Mouse (Mus musculus) myocyte (in vitro differentiated cells): ENCODE measurements around the gene 5430427O19Rik. TPM values are rescaled to one million over a fixed set of nuclear protein-coding genes. Genes with fewer than 3 reads are reported as not detected.
A peak's percentile ranks its signal among the peaks of the same experiment; 100 is the strongest.

ENCODE experiments used
- H3K27me3 ChIP-seq: one replicate; pipeline ENCODE4 v1.6.1; 2011; ENCODE audit not compliant: control insufficient read depth, insufficient read depth, insufficient read length
- H3K36me3 ChIP-seq: one replicate; pipeline ENCODE4 v1.6.1; 2011; ENCODE audit not compliant: control insufficient read depth, insufficient read depth
- H3K4me2 ChIP-seq: one replicate; pipeline ENCODE4 v1.6.1; 2011; ENCODE audit warnings: low read depth, control low read depth
- H3K4me3 ChIP-seq: one replicate; pipeline ENCODE4 v1.5.1; 2011; ENCODE audit warnings: mild to moderate bottlenecking, control low read depth, moderate library complexity
- H3K79me2 ChIP-seq: one replicate; pipeline ENCODE4 v1.6.1; 2011; ENCODE audit not compliant: control insufficient read depth, insufficient read depth
- H3ac ChIP-seq: one replicate; pipeline ENCODE4 v1.6.1; 2011; ENCODE audit not compliant: control insufficient read depth, insufficient read length
- CEBPB ChIP-seq: IDR thresholded peaks from 2 replicates; pipeline ENCODE4 v1.6.1; 2011; ENCODE audit warnings: mild to moderate bottlenecking, moderate library complexity; ENCODE audit not compliant: poor library complexity, insufficient read depth, severe bottlenecking
- E2F4 ChIP-seq: IDR thresholded peaks from one replicate; pipeline ENCODE4 v1.6.1; 2011; ENCODE audit warnings: mild to moderate bottlenecking, control low read depth, moderate library complexity; ENCODE audit not compliant: insufficient read depth
- MAX ChIP-seq: IDR thresholded peaks from one replicate; pipeline ENCODE4 v1.6.1; 2011; ENCODE audit warnings: low read depth, mild to moderate bottlenecking, control low read depth
- MYOD1 ChIP-seq, 3 experiments: IDR thresholded peaks; one replicate each; pipeline ENCODE4 v1.6.1; 2011; ENCODE audit warnings: control low read depth in 2 of 3, low read depth in 2 of 3, mild to moderate bottlenecking in 2 of 3, moderate library complexity in 1 of 3; ENCODE audit not compliant: insufficient read length in 2 of 3, control insufficient read depth in 1 of 3
- MYOG ChIP-seq, 3 experiments: IDR thresholded peaks; one replicate each; pipeline ENCODE4 v1.6.1; 2011; ENCODE audit warnings: control low read depth in 2 of 3, low read depth in 2 of 3, mild to moderate bottlenecking in 2 of 3; ENCODE audit not compliant: insufficient read length in 2 of 3, control insufficient read depth in 1 of 3, insufficient read depth in 1 of 3
- POLR2A ChIP-seq: IDR thresholded peaks from one replicate; pipeline ENCODE4 v1.6.1; 2011; ENCODE audit warnings: low read depth, mild to moderate bottlenecking, control low read depth, moderate library complexity; ENCODE audit not compliant: insufficient read length
- POLR2AphosphoS2 ChIP-seq: IDR thresholded peaks from one replicate; pipeline ENCODE4 v1.6.1; 2011; ENCODE audit warnings: low read depth, control low read depth; ENCODE audit not compliant: insufficient read length
- REST ChIP-seq: IDR thresholded peaks from one replicate; pipeline ENCODE4 v1.6.1; 2011; ENCODE audit warnings: mild to moderate bottlenecking, control low read depth, moderate library complexity; ENCODE audit not compliant: insufficient read depth, insufficient read length
- SRF ChIP-seq: IDR thresholded peaks from one replicate; pipeline ENCODE4 v1.6.1; 2011; ENCODE audit warnings: low read depth; ENCODE audit not compliant: control insufficient read depth, insufficient read length
- TCF12 ChIP-seq: IDR thresholded peaks from one replicate; pipeline ENCODE4 v1.6.1; 2011; ENCODE audit warnings: mild to moderate bottlenecking, control low read depth; ENCODE audit not compliant: poor library complexity, insufficient read depth, severe bottlenecking
- TCF3 ChIP-seq: IDR thresholded peaks from one replicate; pipeline ENCODE4 v1.6.1; 2011; ENCODE audit warnings: low read depth, control low read depth; ENCODE audit not compliant: insufficient read length
- USF1 ChIP-seq: IDR thresholded peaks from one replicate; pipeline ENCODE4 v1.6.1; 2011; ENCODE audit warnings: low read depth, mild to moderate bottlenecking, control low read depth, moderate library complexity
- polyA plus RNA-seq: library from polyadenylated mRNA; unstranded; fragments of >200 nt; fragmentation: generic; extraction: Trizol; gene quantifications from one replicate; pipeline ENCODE4 v1.2.1, GENCODE M21; 2012; ENCODE audit warnings: missing spikeins

5430427O19Rik gene
- polyA plus RNA-seq, 1 experiment, result 0.01 TPM

DNA sequence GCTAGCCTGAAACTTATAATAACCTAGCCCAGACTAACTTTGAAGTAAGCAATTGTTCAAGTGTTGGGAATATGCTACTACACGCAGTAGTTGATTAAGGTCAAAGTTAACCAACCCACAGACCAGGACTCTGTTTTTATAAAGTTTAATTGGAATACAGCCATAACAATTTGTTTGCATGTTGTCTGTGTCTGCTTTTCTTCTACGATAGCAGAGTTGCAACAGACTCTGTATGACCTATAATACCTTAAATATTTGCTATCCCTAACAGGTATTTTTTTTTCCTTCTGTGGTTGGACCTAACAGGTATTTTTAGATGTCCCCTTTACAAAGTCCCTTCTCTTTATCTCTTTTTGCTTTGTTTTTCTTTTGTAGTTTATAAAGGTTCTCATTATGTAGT, 7.6 kb downstream of the 5430427O19Rik start:
- no peak overlapping the region for H3ac ChIP-seq
- no peak overlapping the region for H3K4me2 ChIP-seq
- no peaks in the 10 kb centered on the region for H3K79me2 ChIP-seq
- TF ChIP-seq MYOD1 (IDR thresholded peaks at IDR 0.05; ENCODE audit: control insufficient read depth in 1 of 3, insufficient read length in 2 of 3, low read depth in 2 of 3) (no peak), REST (no peak), CEBPB (no peak), POLR2A (no peak), USF1 (no peak), TCF12 (no peak), MAX (no peak), E2F4 (no peak), TCF3 (no peak), MYOG (IDR thresholded peaks at IDR 0.05; ENCODE audit: control insufficient read depth in 1 of 3, insufficient read depth in 1 of 3, insufficient read length in 2 of 3, low read depth in 2 of 3) (no peak), SRF (no peak)
- no peaks in the 10 kb centered on the region for H3K27me3 ChIP-seq
- H3K36me3 ChIP-seq, result no peaks in the 10 kb centered on the region
- no peak overlapping the region for H3K4me3 ChIP-seq

DNA sequence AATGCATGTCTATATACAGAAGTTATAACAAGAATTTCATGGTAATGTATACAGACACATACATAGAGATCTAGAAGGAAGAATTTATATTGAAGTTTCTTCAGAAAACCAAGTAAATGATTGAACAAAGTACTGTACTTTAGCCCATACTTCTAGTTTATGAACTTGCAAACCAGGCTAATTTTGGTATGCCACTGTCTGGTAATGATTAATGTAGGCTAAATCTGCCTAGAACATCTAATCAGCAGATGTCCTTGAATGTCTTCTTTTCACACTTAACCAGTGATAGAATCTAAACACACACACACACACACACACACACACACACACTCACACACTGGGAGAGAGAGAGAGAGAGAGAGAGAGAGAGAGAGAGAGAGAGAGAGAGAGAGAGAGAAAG, 8.1 kb downstream of the 5430427O19Rik start:
- no peak overlapping the region for H3K4me3 ChIP-seq
- TF ChIP-seq E2F4, result no peak
- no peak for TF ChIP-seq MYOG (IDR thresholded peaks at IDR 0.05; ENCODE audit: control insufficient read depth in 1 of 3, insufficient read depth in 1 of 3, insufficient read length in 2 of 3, low read depth in 2 of 3)
- no peak for TF ChIP-seq CEBPB
- TF ChIP-seq TCF3, result no peak
- no peak for TF ChIP-seq TCF12
- no peak for TF ChIP-seq MAX
- no peak for TF ChIP-seq MYOD1 (IDR thresholded peaks at IDR 0.05; ENCODE audit: control insufficient read depth in 1 of 3, insufficient read length in 2 of 3, low read depth in 2 of 3)
- no peak for TF ChIP-seq REST
- no peak for TF ChIP-seq POLR2A
- TF ChIP-seq SRF, result no peak
- no peak for TF ChIP-seq USF1
- TF ChIP-seq POLR2AphosphoS2, result no peak
- no peaks in the 10 kb centered on the region for H3K36me3 ChIP-seq
- H3K27me3 ChIP-seq, result no peaks in the 10 kb centered on the region
- H3K4me2 ChIP-seq, result no peak overlapping the region
- H3ac ChIP-seq, result no peak overlapping the region
- no peaks in the 10 kb centered on the region for H3K79me2 ChIP-seq

DNA sequence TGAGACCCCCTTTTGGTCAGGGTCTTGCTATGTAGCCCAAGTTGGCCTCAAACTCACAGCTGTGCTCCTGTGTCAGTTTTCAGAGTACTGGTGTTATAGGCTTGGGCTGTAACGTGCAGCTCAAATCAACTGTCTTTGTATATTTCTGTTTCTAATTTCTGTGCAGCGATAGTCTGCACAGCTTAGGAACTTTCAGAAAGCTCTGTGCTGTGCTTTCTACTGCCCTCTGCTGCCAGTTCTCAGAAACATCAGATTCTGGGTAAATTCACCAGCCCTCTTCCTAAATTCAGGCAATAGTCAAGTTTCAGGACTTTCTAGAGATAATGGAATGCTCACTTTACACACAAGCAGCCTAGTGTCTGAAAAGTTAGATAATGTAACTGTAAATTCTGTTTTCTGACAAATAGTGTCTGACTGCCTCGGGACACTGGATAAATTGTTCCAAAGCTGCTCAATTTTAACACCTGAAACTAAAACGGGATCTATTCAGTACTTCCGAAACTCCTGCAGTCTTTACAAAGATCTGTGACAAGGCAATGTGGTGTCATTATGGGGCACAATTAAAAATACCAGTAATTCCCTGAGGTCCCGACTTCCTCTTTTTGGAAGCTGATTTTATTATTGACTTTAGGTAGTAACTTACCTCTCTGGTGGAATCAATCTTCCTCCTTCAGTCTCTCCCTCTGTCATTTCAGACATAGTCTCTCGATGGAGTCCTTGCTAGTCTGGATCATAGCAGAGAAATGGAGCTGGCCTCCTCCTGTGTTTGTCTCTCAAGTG, 9.2 kb downstream of the 5430427O19Rik start:
- H3K4me2 ChIP-seq, result no peak overlapping the region
- no peak overlapping the region for H3ac ChIP-seq
- no peaks in the 10 kb centered on the region for H3K36me3 ChIP-seq
- TF ChIP-seq SRF, result no peak
- no peak for TF ChIP-seq MYOD1 (IDR thresholded peaks at IDR 0.05; ENCODE audit: control insufficient read depth in 1 of 3, insufficient read length in 2 of 3, low read depth in 2 of 3)
- TF ChIP-seq MAX, result no peak
- TF ChIP-seq MYOG (IDR thresholded peaks at IDR 0.05; ENCODE audit: control insufficient read depth in 1 of 3, insufficient read depth in 1 of 3, insufficient read length in 2 of 3, low read depth in 2 of 3), result no peak
- no peak for TF ChIP-seq E2F4
- no peak for TF ChIP-seq TCF3
- no peaks in the 10 kb centered on the region for H3K79me2 ChIP-seq
- H3K4me3 ChIP-seq, result no peak overlapping the region
- H3K27me3 ChIP-seq, result no peaks in the 10 kb centered on the region

DNA sequence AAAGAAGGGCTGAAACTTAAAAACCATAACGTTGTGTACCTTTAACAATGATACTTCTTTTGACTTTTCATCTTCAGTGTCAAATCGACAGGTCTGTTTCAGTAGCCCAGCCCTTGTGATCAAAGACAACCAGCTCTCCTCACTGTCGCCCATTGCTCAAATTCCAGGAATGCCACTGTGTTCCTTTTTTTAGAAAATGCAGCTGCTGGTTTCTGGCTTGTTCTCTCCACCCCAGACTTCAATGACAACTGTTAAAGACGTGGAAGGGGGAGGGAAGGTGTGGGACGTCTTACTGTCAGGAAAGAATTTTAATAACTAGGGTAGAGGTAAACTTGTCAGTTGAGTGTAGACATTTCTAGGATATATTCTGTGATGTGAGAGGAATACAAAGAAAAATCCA, 16.5 kb downstream of the 5430427O19Rik start:
- Histone ChIP-seq H3K79me2 (no peaks in the 10 kb centered on the region), H3K27me3 (no peaks in the 10 kb centered on the region), H3K4me2 (no peak overlapping the region), H3ac (no peak overlapping the region), H3K36me3 (no peaks in the 10 kb centered on the region), H3K4me3 (no peak overlapping the region)
- TF ChIP-seq POLR2AphosphoS2 (no peak), MAX (no peak), MYOD1 (IDR thresholded peaks at IDR 0.05; ENCODE audit: control insufficient read depth in 1 of 3, insufficient read length in 2 of 3, low read depth in 2 of 3) (peak in 1 of 3 experiments; percentile 7), USF1 (no peak), MYOG (IDR thresholded peaks at IDR 0.05; ENCODE audit: control insufficient read depth in 1 of 3, insufficient read depth in 1 of 3, insufficient read length in 2 of 3, low read depth in 2 of 3) (peak in 1 of 3 experiments; percentile 76), SRF (no peak)

GRCm38 (mm10) chrX:85901195-85901594, 31.0 kb downstream of the 5430427O19Rik start:
- no peaks in the 10 kb centered on the region for H3K27me3 ChIP-seq
- H3K36me3 ChIP-seq, result no peaks in the 10 kb centered on the region
- H3ac ChIP-seq, result no peak overlapping the region
- TF ChIP-seq TCF12 (no peak), MAX (no peak), USF1 (no peak), MYOD1 (IDR thresholded peaks at IDR 0.05; ENCODE audit: control insufficient read depth in 1 of 3, insufficient read length in 2 of 3, low read depth in 2 of 3) (no peak), REST (no peak), POLR2AphosphoS2 (no peak), POLR2A (no peak), MYOG (IDR thresholded peaks at IDR 0.05; ENCODE audit: control insufficient read depth in 1 of 3, insufficient read depth in 1 of 3, insufficient read length in 2 of 3, low read depth in 2 of 3) (no peak), TCF3 (no peak), CEBPB (no peak), SRF (no peak), E2F4 (no peak)
- H3K79me2 ChIP-seq, result no peaks in the 10 kb centered on the region
- H3K4me2 ChIP-seq, result no peak overlapping the region
- H3K4me3 ChIP-seq, result no peak overlapping the region
